Mouse (Mus musculus): ENCODE data around the gene Neurod2.

The Neurod2 gene

DNA sequence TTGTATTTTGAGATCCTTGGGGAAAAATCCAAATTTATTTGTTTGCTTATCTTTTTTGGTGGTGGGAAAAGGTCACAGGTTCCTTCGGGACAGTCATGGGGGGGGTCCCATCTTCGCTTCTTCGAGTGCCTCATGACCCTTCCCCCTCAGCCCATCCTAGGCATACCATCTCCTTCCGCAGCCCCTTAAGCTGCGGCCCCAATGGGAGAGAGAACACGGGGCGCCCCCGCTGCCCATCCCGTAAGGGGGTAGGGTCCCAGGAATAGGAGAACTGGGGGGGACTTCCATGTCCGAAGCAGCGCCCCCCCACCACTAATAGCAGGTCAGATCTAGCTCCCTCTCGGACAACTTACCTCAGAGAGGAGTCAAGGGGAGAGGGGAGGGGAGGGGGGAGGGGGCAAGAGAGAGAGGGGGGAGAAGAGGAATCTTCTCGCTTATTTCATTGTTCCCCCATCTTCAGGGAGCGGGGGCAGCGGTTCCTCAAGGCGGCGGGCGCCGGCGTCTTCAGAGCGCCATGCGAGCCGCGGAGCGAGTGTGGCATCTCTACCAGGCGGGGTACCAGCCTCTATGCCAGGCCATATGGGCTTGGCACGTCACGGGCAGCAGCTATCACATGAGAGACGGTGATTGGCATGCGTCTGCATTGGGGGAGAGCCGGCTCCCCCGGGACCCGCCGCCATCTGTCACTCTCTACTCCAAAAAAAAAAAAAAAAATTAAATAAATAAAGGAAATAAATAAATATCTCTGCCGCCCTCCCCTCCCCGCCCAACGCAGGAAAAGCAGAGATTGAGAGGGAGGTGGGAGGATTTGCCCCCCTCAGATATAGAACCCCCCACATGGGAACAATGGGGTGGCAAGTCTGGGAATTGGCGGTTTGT, at the start of gene Neurod2:
Gene Neurod2, minus strand, starts transcription at position 568 of the 879 bp plus-strand sequence.
- no peak for DNase-seq (ENCODE audit: low read depth, low spot score)

DNA sequence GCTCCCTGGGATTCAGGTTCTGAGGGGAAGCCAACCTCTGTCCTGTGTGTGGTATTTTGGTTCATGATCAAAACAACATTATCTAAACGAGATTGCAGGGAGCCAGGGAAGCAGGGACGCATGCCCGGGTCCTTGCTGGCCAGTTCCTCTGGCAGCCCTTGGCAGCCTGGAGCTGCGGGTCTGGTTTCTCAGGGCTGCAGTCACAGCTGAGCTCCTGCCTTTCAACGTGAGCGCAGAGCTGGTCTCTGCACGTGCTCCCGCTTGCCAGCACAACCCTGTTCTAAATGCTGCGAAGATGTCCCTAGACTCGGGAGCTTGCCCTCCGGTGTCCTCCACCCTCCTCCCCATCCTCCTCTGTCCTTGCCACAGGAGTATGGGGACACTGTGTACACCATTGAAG, 48.3 kb upstream of the Neurod2 start:
- no peak for DNase-seq (ENCODE audit: low read depth, low spot score)

DNA sequence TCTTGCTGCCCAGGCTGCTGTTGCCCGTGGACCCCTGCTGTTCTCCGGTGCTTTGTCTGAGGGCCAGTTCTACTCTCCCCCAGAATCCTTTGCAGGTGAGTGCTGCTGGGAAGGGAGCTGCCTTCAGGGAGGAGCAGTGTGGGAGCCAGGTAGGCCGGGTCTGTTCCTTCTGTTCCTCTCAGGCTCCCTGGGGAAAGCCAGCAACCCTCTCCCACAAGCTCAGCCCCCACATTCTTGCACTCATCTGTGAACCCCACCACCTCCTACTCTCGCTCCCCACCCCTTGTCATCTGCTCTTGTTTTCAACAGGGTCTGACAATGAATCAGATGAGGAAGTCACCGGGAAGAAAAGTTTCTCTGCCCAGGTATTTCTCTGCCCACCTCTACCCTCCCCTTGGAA, 47.3 kb upstream of the Neurod2 start:
- no peak for DNase-seq (ENCODE audit: low read depth, low spot score)

DNA sequence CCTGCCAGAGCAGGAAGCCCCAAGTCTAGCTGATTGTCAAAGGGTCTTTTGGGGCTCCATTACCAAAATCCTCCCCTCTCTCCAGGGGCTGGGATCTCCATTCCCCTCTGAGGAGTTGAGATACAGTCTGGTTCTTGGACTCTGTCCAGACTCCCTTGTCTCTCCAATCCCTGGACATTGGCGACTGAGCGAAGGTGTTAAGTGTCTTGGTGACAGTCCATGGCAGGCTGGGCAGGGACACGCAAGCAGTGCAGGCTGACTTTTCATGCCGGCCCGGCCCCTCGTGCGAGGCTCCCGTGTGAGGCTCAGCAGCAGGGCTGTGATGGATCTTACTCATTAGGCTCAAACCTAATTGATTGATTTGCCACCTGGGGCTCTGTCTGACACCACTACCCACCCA, 44.8 kb upstream of the Neurod2 start:
- DNase-seq (ENCODE audit: low read depth, low spot score) = no peak

DNA sequence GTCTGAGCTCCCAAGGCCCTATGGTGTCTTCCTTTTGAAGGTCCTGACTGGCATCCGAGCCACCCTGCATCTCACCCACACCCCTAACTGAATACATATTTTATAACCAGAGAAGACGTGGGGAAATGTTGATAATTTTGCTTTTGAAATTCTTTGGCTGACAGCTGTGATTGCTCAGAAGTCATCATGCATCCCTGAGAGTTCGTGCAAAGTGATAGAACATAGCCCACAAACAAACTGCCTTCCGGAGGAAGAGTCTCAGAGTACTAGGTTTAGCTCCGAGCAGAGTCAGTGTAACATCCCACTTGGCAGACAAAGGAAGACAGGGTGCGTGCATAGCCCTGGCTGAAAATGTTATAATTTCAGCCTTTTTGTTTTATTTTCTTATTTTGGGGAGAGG, 43.8 kb upstream of the Neurod2 start:
- no peak for DNase-seq (ENCODE audit: low read depth, low spot score)

DNA sequence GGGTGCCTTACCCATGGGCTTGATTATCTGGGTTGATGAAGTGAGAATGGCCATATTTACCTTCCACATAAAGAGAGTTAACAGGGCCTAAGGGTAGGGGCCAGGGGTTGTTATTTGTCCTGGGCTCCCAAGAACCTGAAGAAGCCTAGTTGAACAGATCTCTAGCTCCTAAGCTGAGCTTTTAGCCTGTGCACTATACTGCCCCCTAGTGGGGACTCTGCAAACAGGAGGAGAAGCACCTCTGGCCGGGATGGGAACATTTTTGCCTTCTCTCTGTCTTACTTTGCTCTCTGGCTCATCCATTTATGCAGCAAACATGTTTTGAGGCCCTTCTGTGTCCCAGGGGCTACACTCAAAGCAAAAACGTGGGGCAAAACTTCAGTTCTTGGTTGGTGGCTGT, 43.0 kb upstream of the Neurod2 start:
- peak; percentile 64 for DNase-seq (ENCODE audit: low read depth, low spot score)

DNA sequence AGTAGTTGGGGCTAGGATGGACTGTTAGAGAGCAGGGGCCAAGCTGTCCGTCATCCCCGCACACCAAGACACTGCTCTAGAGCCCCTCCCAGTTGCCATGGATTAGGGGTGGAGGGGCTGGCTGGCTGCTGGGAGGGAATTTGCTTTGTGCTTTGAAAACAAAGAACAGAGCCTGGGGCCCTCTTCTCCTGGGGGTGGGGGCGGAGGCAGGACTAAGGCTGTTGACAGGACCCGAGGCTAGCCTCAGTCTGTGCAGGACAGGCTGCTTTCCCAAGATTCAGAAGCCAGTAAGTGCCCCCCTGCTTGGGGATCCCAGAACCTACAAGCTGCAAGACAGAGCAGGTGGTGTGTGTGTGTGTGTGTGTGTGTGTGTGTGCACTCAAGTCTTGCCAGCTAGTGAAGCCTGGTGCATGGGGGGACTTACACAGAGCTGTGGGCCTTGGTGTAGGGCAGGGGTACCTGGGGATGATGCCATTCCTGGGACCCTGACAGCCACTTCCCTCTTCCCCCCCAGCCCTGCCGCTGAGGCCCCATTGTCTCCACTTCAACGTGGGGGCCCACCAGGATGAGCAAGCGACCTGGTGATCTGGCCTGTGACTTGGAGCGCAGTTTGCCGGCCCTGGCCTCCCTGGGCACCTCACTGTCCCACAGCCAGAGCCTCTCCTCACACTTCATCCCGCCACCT, 42.2 kb upstream of the Neurod2 start:
- no peak for DNase-seq (ENCODE audit: low read depth, low spot score)

DNA sequence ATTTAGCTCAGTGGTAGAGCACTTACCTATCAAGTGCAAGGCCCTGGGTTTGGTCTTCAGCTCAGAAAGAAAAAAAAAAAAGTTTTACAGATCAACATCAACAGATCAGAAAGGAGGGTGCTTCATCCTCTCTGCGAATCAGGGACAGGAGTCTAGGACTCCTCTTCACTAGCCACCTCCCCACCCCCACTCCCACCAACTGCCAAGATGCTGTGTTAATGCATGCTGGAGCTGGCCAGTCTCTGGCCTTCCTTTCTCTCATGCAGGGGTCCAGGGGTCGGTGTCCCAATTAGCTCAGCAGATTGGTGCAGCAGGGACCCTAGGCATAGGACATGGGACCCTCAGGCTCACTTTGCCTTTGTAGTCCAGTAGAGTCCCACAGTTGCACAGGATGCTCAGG, 41.1 kb upstream of the Neurod2 start:
- DNase-seq (ENCODE audit: low read depth, low spot score) = no peak

DNA sequence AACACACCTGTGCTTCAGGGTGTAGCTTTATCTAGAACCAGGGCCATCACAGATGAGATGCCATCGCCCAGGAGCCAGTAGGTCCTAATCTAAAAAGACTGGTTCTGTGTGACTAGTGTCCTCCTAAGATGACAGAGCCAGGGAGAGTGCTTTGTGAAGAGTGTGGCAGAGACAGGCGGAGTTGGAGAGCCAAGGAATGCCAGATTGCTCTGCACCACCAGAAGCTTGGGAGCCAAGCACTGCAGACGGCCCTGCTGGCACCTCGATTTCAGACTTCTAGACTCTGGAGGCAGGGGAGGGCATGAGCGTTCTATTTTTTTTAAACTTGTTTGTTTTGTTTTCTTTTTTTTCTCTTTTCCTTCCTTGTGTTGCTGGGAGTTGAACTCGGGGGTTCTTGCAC, 39.9 kb upstream of the Neurod2 start:
- no peak for DNase-seq (ENCODE audit: low read depth, low spot score)

DNA sequence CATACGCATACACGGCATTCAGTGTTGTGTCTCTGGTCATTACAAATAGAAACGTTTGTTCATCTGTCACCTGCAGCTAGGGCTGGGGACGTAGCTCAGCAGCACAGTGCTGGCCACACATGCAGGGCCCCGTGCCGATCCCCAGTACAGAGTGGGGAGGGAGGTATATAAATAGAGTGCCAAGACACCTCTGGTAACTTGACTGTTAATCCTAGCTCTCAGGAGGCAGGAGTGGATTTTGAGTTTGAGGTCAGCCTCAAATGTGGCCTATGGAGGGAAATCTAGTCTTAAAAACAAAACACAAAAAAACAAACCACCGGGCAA, 38.4 kb upstream of the Neurod2 start:
- no peak for DNase-seq (ENCODE audit: low read depth, low spot score)

DNA sequence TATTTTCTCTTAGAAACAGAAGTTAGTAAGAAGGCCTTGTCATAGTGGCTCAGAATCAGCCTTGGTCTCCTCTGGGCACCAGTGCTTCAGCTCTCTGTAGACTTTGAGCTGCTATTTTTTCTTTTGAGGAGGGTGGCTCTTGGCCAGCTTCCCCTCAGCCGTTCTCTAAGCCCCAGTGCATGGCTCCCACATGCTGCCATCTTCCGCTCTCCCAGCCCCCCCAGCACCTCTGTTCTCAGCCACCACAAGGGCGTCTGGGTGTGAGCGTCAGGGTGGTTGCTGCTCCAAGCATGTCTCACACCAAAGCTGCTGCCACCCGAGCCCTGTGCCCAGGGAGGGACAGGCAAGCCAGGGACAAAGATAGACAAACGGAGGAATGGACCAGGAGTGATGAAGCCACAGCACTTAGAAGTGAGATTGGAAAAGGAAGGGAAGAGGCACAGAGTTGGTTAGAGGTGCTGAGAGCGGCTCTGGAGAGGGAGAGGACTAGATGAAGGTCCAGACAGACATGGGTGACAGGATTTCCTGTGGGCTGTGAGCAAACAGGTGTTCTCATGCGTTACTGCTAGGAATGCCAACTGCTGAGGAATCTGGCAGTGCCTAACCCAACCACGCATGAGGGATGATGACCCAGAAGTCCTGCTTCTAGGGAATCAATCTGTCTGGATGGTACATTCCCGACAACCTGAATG, 37.9 kb upstream of the Neurod2 start:
- no peak for DNase-seq (ENCODE audit: low read depth, low spot score)

DNA sequence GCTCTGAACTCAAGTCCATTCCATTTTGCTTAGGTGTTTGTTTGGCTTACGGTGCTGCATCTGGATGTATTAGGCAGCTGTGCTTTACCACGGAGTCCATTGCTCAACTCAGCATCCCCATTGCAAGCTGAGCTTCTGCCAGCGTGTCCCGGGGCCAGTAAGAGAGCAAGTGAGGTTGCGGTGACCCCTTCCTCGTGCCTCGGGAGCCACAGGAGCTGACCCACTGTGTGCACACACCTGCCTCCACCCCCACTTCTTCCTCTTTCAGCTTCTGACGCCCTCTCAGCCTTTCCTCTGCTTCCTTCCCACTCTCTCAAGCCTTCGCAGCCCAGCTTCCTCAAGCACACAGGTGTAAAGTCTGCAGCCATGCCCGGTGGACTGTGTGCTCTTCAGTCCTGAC, 36.8 kb upstream of the Neurod2 start:
- DNase-seq (ENCODE audit: low read depth, low spot score) = no peak

DNA sequence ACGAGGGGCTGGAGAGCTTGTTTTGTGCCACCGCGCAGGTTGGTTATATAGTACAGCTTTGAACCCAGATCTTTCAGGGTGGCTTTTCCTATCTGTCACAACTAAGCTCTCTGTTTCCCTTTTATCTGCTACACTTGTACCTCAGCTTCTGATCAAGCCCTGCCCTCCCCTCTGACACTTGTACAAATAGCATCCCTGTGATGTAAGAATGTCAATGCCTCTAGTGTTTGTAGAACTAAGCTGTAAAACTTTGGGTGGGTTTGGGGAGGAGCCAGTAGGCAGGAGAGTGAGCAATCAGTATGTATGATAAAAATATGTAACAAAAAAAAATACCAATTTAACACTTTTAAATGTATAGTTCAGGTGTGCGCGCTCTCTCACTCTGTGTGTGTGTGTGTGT, 35.0 kb upstream of the Neurod2 start:
- DNase-seq (ENCODE audit: low read depth, low spot score) = no peak

DNA sequence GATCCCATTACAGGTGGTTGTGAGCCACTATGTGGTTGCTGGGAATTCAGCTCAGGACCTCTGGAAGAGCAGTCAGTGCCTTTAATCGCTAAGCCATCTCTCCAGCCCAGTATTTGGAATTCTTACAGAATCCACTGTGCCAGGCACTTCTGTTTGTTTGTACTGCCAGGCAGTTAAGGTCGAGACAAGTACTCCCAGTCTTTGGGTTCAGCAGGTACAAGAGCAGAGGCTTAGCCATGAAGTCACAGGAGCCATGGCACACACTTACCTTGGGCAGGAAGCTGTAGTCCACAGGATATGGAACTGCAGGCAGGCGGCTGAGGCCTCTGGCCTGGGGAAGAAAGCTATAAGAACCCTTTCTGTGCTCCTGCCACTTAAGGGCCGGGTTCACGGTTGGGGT, 34.4 kb upstream of the Neurod2 start:
- no peak for DNase-seq (ENCODE audit: low read depth, low spot score)

DNA sequence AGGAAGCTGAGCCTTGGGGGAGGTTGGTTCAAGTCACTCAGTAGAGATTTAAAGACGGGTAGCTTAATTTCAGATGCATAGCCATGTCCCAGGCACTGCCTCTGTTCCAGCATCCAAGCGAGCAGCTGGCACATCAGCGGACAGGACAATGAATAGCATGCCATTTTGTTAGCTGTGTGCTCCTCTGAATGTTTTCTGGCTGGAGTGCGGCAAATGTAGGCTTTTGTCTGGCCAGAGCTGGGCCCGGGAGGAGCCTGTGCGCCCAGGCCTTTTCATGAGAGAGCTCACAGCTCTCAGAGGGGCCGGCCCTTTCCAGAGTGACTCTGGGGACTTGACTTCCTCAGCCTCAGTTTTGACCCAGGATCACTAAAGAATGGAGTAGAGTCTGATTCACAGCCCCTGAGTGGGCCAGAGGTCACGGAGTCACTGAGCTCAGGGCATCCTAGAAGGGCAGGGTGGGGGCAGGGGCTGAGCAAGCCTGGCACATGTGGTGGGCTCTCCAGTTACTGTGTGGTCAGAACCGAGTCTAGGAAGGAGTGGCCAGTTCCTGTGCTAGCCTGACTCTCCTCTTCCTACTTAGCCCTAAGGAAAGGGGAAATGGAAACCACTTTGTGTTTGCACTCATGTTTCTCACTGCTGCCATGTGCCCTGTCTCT, 31.5 kb upstream of the Neurod2 start:
- no peak for DNase-seq (ENCODE audit: low read depth, low spot score)

DNA sequence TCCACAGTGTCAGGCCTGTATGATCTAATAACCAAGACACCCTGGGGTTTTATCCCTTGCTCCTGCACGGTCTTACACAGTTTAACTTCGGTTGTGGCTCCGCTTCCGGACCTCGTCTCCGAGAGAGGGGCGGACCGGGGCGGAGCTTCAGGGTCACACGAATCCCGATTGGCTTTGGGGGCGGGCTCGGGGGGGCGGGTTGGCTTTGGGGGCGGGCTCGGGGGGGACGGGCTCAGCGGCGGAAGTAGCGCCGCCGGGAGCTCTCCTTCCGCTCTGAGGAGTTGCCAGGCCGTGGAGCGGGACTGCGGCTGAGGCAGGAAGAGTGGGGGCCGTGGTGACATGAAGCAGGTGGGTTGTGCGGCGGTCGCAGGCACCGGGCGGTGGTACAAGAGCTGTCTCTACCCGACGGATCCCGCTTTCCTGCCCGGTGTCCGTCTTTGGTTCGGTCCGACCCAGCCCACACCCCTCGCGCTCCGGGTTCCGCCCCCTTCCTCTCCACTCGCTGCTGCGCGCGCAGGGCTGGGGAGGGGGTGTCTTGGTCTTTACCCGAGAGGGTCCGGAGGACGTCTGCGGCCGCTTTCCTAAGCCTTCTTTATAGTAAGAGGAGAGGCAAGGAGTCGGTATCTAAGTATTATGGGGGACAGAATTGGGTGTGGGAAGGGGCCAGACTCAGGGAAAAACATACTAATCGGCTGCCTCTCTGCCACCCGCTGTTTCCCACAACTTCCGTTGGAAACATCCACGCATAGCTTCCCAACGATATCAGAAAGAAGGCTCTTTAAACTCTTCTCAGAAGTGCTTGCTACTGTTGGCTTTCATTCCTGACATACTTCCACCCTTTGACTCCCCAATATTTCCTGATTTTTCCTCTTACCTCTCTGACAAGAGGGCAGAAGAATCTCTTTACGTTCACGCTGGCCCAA, 29.0 kb upstream of the Neurod2 start, which contains the start of gene Stard3:
Gene Stard3, plus strand, starts transcription at position 208 of the 923 bp plus-strand sequence.
- DNase-seq (ENCODE audit: low read depth, low spot score) = peak; percentile 84

DNA sequence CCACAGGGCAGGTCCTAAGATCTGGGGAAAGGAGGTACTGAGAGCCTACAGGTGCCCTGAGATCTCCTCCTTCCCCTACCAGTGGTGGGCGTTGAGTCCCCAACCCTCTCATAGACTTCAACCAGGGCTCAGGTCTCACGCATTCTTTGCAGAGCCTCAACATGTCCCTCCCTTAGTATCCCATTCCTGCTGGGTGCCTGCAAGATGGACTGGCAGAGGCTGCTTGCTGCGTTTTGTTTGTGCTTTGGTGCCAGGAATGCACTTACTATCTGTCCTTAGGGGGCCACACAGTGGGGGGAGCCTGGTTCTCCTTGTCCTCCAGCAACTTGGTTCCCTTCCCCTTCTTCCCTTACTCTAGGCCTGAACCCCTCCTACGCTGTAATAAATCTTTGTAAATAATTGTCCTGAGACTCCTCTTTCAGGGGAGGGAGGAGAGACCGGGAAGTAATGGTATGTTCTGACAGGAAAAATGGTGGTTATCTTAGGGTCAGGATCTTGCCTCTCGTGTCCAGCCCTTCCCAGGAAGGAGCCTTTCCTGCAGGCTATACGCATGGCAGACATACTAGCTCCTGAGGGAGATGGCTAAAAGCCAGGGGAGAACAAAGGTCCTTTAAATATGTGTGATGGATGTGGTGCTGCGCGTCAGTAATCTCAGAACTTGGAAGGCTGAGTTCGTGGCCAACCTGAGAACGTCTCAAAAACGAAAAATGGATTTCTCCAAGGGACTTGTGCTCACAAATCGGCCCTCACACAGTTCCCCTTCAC, 28.1 kb upstream of the Neurod2 start:
- no peak for DNase-seq (ENCODE audit: low read depth, low spot score)

DNA sequence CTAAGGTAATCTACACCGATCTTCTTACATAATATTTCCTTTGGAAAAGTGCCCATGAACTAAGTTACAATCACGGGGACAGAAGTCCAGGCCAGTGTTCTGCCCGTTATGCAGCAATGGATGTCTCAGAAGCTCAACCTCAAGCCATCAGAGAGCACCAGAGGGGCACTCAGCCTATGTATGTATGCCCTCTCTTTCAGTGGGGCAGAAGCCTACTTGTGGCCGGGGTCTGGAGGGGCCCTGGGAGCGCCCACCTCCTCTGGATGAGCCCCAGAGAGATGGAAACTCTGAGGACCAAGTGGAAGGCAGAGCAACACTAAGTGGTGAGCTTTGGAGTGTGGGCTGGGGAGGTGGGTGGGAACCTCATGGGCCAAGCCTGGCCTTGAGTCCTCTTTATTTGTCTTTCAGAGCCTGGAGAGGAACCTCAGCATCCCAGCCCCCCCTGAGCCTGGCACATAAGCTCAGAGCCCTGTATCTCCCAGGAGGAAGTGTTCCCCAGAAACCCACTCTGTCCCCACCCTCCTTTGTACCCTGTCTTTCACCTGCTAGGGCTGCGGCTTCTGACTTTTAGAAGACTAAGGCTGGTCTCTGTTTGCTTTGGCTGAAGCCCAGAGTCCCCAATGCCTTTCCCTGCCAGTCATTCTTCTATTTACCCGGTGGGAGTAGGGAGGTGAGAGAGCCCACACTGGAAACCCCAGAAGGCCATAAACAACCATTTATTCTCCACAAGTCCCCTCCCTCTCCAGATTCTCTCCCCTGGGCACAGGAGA, 27.4 kb upstream of the Neurod2 start:
- no peak for DNase-seq (ENCODE audit: low read depth, low spot score)

DNA sequence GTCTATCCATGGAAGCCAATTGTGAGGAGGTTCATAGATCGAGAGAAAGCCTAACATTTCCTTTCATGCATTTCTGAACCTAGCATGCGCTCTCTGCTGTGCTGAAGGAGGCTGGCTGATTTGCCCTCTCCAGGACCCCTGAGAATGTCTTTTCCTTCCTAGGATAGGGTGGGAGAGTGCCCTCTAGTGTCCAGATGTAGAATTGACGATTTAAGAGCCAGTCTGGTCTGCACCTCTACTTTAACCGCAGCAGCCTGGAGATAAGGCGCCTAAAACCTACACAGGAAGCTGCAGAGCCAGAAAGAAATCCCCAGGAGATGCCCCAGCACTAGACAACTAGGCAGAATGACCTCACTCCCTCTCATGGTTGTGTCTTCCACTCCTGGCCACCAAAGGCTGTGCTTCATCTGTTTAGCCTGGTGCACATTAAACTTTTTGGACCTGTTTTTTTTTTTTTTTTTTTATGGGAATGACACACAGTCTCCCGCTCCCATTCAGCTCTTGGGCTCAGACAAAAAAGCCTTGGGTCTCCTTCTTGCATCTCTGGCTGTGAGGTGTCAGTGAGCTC, 26.4 kb upstream of the Neurod2 start:
- peak; percentile 65 for DNase-seq (ENCODE audit: low read depth, low spot score)

Data from retina, postnatal 7 days (tissue).